Mouse (Mus musculus) urinary bladder, postnatal 36 days (tissue): Measurements from ENCODE around the gene Apmap.

Experiments
- DNase-seq, 2 experiments: peaks; one replicate each; pipeline ENCODE4 v3.0.0; 2022; ENCODE audit warnings: low spot score in 2 of 2, mixed read lengths in 1 of 2

The Apmap gene

GRCm38 (mm10) chr2:150608087-150608799 lies at the start of gene Apmap:
TSS of gene Apmap (minus strand) at chr2:150608567.
- DNase-seq: peak; percentile 91 to 95

DNA sequence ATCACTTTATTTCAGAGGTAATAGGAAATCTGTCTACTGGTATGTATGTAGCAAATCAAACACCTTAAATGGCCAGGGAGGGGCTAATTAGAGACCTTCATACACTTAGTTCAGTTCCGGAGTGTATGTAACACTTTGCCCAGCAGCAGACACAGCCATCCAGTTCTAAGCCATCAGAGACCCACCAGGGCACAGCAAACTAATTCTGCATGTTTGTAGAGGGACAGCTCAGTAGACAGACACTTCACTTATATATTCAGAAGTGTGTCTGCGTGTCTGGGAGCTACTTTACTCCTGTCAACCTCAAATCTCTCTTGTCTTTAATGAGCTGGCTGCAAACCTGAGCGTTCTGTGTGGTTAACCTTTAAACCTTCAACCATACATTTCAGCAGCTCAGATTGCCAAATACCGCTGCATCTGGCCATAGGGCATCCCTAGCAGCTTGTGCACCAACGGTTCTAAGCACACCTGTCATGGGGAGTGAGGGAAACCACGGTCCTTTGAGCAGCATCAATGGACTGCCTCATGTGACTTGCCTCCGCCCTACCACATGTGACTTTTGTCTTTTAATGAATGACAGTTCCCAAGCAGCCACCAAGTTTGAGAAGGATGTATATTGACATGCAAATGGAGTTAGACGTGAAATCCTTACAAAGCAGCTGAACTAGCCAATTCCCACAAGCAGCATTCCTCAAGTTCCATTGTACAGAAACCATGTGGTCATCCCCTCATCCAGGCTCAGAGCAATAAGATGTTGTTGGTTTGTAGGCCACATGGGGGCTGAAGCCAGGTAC lies 48.8 kb upstream of the Apmap start:
- no peak for DNase-seq

DNA sequence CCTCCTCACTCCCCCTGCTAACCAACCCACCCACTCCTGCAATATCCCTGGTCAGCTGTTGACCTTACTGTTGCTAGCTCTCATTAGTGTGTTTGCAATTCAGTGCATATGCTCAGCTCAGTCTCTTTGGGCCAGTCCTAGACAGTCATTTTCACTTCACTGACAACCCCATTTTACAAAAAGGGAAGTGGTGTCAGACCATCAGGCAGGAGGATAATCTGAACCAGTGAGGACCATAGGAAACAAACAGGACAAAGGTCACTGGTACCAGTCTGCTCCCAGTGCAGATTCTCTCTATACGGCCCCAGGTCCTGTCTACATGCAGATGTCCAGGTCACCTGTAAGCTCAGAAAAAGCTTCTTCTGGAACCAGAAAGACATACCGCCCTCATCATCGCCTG lies 47.7 kb upstream of the Apmap start:
- no peak for DNase-seq

- no peak for DNase-seq
These were observed 46.9 kb upstream of the Apmap start for GRCm38 (mm10) chr2:150655290-150655689.

DNA sequence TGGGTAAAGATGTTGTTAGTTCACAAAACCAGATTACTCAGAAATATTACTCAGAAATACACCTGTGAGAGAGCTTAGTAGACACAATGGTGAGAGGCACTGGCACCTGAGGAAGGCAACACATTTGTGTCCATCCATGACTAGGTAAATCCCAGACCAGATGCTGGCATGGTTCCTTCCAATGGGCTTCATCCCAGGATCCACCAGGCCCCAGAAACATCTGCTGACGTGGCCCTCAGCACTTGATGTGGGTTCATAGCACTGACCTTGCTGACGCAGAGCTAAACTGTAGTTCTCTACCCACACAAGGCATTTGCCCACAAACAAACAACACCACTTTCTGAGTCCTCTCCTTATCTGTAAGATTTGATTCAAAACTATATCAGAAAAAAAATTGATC lies 46.4 kb upstream of the Apmap start:
- DNase-seq: no peak

DNA sequence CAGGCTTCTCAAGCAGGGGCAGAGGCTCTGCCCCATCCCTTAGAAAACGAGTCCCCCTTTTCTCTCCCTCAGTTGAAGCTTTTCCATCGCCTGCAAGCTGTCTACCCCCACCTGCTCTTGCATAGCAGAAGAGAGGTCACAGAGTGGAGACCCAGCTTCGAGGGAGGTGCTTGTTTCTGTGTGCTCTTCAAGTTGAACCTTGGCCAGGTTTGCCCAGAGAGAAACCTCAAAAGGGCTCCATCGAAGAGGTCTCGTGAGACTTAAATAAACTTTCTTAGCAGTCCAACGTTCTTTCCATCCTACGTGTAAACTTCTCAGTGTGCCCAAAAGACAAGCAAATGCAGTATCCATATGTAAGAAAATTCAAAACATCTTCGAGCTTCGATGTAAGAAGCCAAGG lies 43.0 kb upstream of the Apmap start:
- no peak for DNase-seq

DNA sequence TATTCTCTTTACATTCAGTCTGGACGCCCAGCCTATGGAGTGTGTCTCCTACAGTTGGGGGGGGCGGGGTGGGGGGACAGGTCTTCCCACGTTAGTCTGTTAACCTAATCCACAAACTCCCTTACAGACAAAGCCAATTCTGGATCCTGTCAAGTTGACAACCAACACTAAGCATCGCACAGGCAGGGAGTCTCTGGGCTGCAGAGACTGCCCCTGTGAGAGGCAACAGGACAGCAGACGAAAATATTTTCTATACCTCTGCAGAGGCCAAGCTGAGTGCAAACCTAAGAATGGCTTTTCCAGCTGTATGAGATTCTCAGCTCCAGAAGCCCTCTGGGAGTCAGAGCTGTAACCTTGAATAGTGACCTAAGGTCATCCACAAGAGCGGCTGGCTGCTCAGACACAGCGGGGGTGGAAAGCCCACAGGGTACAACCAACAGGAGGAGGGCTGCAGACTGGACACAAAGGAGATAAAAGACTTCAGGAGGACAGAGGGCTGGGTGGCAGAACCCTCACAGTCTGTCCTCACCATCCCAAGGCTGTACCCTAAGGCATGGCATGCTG lies 42.2 kb upstream of the Apmap start:
- no peak for DNase-seq

DNA sequence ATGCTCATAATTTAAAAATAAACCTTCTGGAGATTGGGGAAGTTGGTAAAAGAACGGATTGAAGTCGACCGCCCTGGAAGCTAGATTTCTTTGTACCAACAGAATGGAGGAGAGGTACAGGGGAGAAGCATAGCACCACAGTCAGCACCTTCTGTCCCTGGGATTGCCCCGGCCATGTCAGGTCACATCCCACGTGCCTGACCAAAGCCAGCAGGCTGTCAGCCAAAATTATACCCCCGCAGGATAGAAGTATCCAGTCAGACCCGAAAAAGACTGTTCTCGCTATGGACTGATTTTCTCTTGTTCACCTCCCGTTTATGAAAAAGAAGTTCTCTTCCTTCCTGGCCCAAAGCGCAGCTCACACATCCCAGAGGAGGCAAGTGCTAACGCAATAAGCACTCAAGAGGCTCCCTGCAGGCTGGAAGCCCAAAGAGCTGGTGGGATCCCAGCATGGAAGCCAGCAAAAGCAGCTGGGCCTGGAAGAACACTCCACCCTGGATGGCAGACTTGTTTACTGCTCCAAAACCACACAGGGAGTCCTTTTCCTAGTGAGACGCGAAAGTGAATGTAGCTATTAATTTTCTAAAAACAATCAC lies 40.0 kb upstream of the Apmap start:
- DNase-seq: no peak

DNA sequence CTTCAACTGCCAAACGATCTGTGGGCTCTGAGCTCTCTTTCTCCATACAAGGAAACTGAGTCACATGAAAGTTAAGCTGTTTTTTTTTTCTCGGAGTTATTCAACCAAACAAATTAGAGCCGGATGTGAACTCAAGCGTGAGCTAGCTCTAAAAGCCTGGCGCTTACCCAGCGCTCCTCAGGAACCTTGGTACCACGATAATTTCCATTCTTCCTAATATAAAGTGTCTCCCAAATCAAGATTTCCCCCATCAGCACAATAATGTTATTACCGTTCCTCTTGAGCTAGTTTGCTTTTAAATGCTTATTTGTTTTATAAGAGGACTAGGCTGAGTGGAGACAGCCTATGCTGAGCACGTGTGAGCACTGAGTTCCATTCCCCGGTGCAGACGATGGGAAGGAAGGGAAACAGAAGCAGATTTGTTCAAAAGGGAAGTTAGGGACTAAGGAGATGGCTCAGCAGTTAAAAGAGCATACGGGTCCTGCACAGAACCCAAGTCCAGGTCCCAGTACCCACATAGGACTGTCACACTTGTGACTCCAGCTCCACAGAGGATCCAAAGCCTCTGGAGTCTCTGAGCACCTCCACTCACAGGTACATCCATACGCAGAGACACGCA lies 39.4 kb upstream of the Apmap start:
- no peak for DNase-seq

GRCm38 (mm10) chr2:150646411-150647121 lies 38.2 kb upstream of the Apmap start:
- DNase-seq: no peak

GRCm38 (mm10) chr2:150645225-150645624 lies 36.9 kb upstream of the Apmap start:
- no peak for DNase-seq

DNA sequence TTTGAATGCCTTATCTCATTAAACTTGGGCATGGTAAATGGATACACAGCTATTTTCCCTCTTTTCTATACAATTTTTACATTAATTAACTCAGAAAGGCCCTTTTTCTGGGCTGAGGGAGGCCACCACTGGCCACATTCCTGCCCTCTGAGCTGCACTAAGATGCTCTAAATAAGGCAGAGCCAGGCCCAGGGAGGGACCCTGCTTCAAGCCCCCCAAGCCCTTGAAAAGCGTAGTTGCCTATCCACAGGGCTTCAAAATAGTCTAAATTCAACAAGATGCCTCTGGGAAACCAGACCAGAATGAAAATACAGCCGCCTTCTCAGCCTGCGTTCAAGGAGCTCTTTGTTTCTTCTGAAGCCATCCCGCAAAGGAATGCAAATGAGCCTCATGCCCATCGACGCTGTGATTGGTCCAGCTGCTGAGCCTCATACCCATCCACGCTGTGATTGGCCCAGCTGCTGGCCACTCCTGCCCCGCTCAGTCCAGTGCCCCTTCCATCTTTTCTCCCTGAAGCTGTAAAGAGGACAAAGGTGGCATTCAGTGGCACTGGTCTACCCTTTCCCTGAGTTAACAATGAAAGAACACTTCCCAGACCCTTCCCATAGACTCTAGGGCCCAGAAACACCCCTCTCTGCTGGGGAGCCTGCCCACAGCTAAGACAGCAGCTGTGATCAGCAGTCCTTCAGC lies 35.5 kb upstream of the Apmap start:
- DNase-seq: no peak

DNA sequence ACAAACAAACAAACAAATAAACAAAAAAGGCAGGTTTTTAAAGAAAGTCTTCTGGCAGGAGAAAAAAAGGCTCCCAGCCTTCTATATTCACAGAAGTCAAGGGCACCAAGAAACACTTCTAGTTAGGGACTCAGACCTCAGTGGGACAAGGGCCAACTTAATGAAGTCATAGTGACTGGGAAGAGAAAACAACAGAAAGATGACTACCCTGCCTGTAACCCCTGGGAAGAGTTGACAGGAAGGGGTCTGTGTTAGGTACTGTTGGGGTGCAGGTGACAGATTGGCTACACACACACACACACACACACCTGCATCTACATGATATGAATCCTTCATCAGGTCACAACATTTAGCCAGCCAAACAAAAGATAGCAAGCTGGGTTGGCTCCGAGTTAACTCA lies 34.8 kb upstream of the Apmap start:
- DNase-seq: no peak

DNA sequence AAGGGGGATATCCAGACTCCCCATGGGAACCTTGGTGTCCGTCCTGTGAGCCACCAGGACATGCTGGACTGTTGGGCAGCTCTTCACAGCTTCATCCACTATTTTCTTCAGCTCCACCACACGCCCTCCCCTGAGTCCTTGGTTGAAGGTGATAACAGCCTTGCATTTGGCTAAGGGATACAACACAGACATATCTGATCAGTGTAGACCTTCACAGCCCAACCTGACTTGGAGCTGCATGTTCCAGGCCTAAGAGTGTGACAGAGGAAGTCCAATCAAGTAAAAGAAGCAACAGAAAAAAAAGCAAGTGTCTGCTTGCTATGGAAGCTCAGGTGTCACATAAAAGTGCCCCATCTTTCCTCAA lies 30.0 kb upstream of the Apmap start:
- no peak for DNase-seq

DNA sequence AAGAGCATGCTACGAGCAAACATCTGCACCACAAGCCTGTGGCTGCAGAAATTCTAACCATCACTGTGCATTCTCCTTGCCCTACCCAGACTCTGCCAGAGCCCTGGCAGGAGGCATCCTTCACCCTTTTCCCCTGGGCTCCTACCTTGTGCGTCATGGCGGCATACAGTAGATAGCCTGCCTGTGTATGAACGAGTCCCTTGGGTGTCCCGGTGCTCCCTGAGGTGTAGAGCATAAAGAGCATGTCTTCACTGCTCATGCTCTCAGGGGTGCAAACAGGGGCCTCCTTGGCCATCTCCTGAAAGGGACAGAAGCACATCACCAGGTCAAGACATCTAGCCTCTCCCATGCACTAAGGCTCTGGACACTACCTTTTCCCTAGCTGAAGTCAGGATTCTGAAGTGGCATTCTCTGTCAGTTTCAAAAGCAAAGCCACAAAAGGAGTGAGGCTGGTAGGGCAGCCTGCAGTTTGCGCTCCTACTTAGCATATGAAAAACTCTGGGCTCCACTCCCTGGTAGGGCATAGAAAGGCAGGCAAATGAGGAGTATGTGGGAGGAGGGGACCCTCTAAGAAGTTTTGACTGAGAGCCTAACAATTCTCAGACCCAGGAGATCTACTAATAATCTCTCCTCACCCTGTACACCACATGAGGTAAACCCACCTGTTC lies 29.5 kb upstream of the Apmap start:
- DNase-seq: no peak

DNA sequence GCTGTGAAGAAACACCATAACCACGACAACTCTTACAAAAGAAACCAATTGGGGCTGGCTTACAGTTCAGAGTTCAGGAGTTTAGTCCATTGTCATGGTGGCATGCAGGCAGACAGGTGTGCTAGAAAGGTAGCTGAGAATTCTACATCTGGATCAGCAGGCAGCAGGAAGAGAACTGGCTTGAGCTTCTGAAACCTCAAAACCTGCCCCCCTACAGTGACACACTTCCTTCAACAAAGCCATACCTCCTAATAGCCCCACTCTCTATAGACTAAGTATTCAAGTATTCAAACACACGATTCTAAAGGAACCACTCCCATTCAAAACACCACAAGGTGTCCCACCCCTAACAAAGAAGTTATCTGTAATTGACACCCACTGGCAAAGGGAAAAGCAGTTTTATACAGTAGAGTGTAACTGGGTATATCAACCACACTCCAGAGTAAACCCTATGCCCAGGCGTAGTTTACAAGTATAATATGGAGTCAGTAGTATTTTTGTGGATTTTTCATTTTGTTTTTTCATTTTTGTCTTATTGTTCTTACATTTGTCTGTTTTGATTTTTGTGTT lies 27.6 kb upstream of the Apmap start:
- no peak for DNase-seq

- no peak for DNase-seq
These were observed 20.9 kb upstream of the Apmap start for GRCm38 (mm10) chr2:150629255-150629654.

DNA sequence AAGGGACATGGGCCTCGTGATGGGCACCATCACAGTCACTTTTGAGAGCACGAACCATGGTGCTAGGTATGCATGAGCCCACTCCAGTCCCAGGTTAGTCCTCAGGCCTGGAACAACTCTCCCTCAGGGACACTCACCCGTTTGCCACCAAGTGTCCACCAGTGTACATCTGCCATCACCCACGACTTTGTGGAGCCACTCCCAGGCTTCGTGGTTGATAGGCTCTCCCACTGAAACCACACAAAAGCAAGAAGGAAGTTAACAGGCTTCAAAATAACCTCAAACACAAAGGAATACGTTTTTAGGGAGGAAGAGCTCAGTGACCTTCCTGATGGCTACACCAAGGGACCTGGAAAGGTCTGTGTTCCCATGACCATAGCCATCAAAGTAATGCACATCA lies 18.8 kb upstream of the Apmap start:
- DNase-seq: no peak

GRCm38 (mm10) chr2:150624926-150625325 lies 16.6 kb upstream of the Apmap start:
- DNase-seq: no peak

- no peak for DNase-seq
These were observed 15.6 kb upstream of the Apmap start for GRCm38 (mm10) chr2:150623957-150624356.
